Mouse (Mus musculus) frontal cortex, adult 2 months (tissue): ENCODE data around the gene Apol7e. TPM values are rescaled to one million over a fixed set of nuclear protein-coding genes. Genes with fewer than 3 reads are reported as not detected.

Experiments
- polyA plus RNA-seq: library from polyadenylated mRNA; depleted of rRNA; stranded (reverse); fragments of >200 nt; gene quantifications from 2 replicates; pipeline ENCODE4 v1.2.3, GENCODE M21; 2012; rRNA removed

Gene Apol7e
- polyA plus RNA-seq, 1 experiment: 0.04 TPM

Other genes starting within 250 kb of the Apol7e start
- gene Apol10a, start 221.8 kb upstream of the Apol7e start, polyA plus RNA-seq: 0.02 TPM in 1 of 2 replicates, not detected in the other
- not detected in 2 replicates for gene Apol11a, start 190.6 kb upstream of the Apol7e start, polyA plus RNA-seq
- not detected in 2 replicates for gene Apol7c, start 165.5 kb upstream of the Apol7e start, polyA plus RNA-seq
- gene 1700025B11Rik, start 137.0 kb upstream of the Apol7e start, polyA plus RNA-seq: not detected in 2 replicates
- gene Apol10b, start 102.7 kb upstream of the Apol7e start, polyA plus RNA-seq: 0.29 and 0.60 TPM in 2 replicates
- gene Gm36245, start 99.6 kb upstream of the Apol7e start, polyA plus RNA-seq: not detected in 2 replicates
- not detected in 2 replicates for gene Apol11b, start 55.6 kb upstream of the Apol7e start, polyA plus RNA-seq
- 0.74 and 1.3 TPM in 2 replicates for gene Apol9b, start 30.2 kb downstream of the Apol7e start, polyA plus RNA-seq
- gene Apol8, start 58.1 kb downstream of the Apol7e start, polyA plus RNA-seq: 4.0 and 5.2 TPM in 2 replicates
- gene Myh9, start 143.3 kb downstream of the Apol7e start, polyA plus RNA-seq: 34.4 and 38.7 TPM in 2 replicates
- gene Txn2, start 230.1 kb downstream of the Apol7e start, polyA plus RNA-seq: 198 and 213 TPM in 2 replicates